Mouse (Mus musculus): Measurements from ENCODE around the gene Snrpa1. TPM values are rescaled to one million over a fixed set of nuclear protein-coding genes. Genes with fewer than 3 reads are reported as not detected.

Snrpa1 gene
- total RNA-seq (2023), result 10 to 100 TPM; 67.0 to 69.8 TPM

GRCm38 (mm10) chr7:66058703-66059102 is at the start of gene Snrpa1:
Gene Snrpa1 (plus strand): TSS chr7:66059003.

DNA sequence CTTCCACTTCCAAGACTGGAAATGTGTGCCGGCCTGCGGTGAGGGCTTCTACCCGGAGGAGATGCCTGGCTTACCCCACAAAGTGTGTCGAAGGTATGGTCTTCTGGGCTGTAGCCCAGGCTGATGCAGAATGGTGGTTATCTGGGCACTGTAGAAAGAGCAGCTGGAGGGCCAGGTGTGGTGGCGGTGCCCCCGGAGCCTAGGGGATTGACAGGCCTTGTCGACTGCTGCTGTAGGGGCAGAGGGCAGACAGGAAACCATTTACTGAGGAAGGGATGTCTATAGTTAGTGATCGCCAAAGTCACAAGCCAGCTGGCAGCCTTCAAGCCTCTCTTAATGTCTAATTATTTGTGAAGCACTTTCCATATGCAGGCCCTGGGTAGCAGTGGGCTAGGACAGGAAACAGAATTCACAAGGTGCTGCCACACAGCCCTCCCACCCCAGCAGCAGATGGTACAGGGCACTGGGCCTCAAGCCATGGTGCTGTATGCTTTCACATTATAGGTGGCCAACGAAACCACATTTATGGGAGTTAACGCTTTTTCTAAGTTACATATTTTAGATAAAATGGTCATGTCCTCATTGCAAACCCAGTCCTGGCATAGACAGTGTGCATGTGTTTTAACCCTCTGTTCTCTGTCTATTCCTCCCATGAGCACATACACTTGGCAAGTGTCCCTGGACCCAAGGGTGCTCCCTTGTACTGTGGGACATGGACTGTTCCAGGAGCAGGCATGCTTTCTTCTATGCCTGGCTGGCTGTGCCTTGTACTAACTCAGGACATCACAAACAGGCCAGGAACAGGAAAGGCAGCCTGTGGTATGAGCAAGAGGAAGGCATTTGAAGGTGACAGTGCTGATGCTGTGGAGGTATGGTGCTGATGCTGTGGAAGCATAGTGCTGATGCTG is 15.0 kb upstream of the Snrpa1 start, which contains the start of gene Gm45213:
TSS of gene Gm45213 (plus strand) at position 51 of the 908 bp plus-strand sequence.

DNA sequence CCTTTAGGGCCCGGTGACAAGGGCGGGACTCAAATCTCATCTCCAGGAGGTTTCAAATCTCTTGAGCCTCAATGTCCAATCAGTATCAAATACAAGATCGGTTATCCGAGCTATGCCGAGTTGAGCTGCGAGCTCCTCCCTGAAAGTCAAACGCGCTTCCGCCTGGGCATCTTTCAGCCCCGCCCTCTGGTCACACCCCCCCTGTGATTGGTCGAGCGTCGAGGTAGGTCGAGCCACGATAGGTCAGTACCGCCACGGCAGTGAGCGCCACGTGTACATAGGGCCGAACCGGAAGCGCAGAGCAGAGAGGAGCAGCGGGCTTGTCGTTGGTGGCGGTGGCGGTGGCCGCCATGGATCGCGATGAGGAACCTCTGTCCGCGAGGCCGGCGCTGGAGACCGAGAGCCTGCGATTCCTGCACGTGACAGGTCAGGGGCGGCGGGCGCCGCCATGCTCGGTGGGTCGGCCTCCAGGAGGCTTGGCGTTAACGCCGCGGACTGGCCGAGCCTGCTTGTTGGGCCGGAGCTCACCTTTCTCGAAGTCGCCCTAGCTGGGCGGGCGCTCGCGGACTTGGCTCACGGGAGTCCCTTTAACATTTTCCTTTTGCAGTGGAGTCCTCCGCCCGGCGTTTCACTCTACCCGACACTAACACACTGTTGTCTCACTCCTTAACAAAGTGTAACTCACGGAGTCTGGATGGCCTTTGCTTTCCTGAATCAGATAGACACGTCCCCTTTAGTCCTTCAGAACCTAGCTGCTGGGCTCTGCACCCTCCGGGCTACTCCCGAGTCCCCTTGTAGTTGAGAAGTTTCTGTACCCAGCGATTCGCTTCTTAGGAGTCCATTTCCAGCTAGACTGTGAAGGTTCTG is 20.8 kb downstream of the Snrpa1 start, which contains the start of gene Selenos:
TSS of gene Selenos (plus strand) at position 286 of the 867 bp plus-strand sequence.

GRCm38 (mm10) chr7:66108961-66109854 is 50.4 kb downstream of the Snrpa1 start, which contains the start of gene Chsy1:
Gene Chsy1 (plus strand): TSS chr7:66109515.

Other genes with a start within 250 kb of the Snrpa1 start
- gene Pcsk6, start 197.3 kb upstream of the Snrpa1 start, total RNA-seq (2023), result not detected
- not detected for gene Gm45213, start 15.4 kb upstream of the Snrpa1 start, total RNA-seq (2023)
- gene Selenos, start 20.6 kb downstream of the Snrpa1 start, total RNA-seq (2023), result 10 to 100 TPM; 58.7 to 61.8 TPM
- gene Chsy1, start 50.5 kb downstream of the Snrpa1 start, total RNA-seq (2023), result 10 to 100 TPM; 78.6 to 82.5 TPM

Data from B cell, adult 67 days (primary cell).